Mouse (Mus musculus): Measurements from ENCODE around the gene Nexn. TPM values are rescaled to one million over a fixed set of nuclear protein-coding genes. Genes with fewer than 3 reads are reported as not detected.

The Nexn gene
- polyA plus RNA-seq, 1 experiment from 2014 or later: 1.8 TPM

DNA sequence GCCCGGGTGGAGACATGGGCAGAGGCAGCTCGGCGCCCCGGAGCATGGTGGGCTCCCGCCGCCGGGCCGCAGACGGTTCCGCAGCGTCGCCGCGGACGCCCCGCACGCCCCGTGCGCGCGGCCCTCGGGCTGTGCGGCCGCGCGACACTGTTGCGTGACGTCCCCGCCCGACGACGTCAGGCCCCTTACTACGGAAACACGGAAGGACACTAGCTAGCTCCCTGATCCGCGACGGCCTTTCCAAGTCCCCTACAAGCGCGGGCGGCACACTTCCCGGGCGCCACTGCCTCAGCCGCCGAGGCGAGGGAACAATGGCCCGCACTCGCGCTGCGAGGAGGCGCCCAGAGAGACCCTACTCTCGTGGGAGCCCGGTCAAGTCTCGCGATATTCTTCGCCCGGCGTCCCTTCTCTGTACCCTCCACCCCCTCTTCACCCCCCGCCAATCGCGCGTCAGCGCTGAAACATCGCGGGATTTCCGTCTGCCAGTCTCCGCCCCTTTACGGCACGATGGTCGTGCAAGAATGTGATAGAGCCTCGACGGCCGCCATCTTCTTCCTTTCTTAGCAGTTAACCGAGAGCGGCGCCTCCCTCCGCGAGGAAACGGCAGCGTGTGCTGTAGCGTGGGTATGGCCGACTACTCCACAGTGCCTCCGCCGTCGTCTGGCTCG lies 56.0 kb downstream of the Nexn start, which contains the start of the genes Dnajb4 and Fubp1:
Gene Dnajb4 (minus strand): TSS at position 336 of the 668 bp plus-strand sequence.
Gene Fubp1 (plus strand): TSS at position 456 of the 668 bp plus-strand sequence.
- H3K27me3 ChIP-seq (ENCODE audit: control insufficient read depth, insufficient read depth, low read depth, low read length): no peaks in the 10 kb centered on the region
- WGBS: under 1% methylated on average over 85 of the region's 85 CpGs

GRCm38 (mm10) chr3:152209177-152209966 lies 56.8 kb downstream of the Nexn start:
- Histone ChIP-seq H3K9ac (ENCODE audit: low read depth, low read length) (peak overlapping the region; percentile 93), H3K36me3 (ENCODE audit: control insufficient read depth, insufficient read depth, low read length) (peaks cover 3% of the 10 kb centered on the region; the same call in 1 of the 2 replicates), H3K4me2 (ENCODE audit: low read length) (peak overlapping the region; percentile 61), H3K27me3 (ENCODE audit: control insufficient read depth, insufficient read depth, low read depth, low read length) (no peaks in the 10 kb centered on the region), H3K27ac (ENCODE audit: low read length) (peak overlapping the region; percentile 99), H3K4me1 (ENCODE audit: control insufficient read depth, insufficient read depth, low read length) (peaks cover 22% of the 10 kb centered on the region), H3K9me3 (replicated peaks; ENCODE audit: control insufficient read depth, low read length, poor library complexity, severe bottlenecking) (no peaks in the 10 kb centered on the region), H3K4me3 (ENCODE audit: low read depth, low read length) (peak overlapping the region; percentile 79)
- ATAC-seq: peak; percentile 58
- WGBS: 6% methylated on average over 25 of the region's 25 CpGs

More for the DNA sequence above, 56.0 kb downstream of the Nexn start, which contains the start of the genes Dnajb4 and Fubp1:
- Histone ChIP-seq H3K27ac (ENCODE audit: low read length) (peak within 1 kb of the TSS; percentile 99), H3K4me3 (ENCODE audit: low read depth, low read length) (peak within 1 kb of the TSS; percentile 79), H3K9me3 (replicated peaks; ENCODE audit: control insufficient read depth, low read length, poor library complexity, severe bottlenecking) (no peaks in the 10 kb centered on the region), H3K4me1 (ENCODE audit: control insufficient read depth, insufficient read depth, low read length) (peaks cover 27% of the 10 kb centered on the region), H3K4me2 (ENCODE audit: low read length) (peak within 1 kb of the TSS; percentile 74), H3K36me3 (ENCODE audit: control insufficient read depth, insufficient read depth, low read length) (peaks cover 3% of the 10 kb centered on the region; the same call in 1 of the 2 replicates), H3K9ac (ENCODE audit: low read depth, low read length) (peak within 1 kb of the TSS; percentile 94)
- peak; percentile 97 for ATAC-seq

DNA sequence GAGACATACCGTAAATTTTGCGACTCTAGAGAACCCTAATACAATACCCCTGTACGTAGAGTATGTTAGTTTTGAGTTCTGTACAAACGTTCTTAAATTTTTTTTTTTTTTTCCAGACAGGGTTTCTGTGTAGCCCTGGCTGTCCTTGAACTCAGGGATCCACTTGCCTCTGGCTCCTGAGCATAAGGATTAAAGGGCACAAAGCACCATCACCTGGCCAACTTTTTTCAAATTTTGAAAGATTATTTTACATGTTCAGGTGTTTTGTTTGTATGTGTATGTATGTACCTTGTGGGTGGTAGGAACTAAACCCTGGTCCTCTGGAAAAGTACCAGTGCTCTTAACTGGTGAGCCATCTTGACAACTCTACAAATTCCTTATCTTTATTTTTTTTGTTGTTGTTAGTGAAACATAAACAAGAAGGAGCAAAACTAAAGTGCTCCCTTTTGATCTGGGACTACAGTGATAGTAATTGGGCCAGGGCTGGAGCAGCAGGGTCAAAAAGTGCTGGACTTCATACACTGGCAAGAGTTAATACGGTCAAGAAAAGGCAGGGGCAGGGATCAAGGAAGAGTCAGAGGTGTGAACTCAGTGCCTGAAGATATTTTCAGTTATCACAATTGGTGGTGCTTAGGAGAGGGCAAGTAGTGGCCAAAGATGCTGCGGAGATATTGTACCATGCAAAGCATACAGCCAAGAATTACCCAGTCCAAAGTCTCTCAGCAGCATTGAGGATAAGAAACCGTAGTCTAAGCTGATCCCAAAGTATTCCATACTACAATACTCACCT lies 57.9 kb downstream of the Nexn start:
- Histone ChIP-seq H3K4me2 (ENCODE audit: low read length) (peak overlapping the region; percentile 6; the same call in 1 of the 2 replicates), H3K9me3 (replicated peaks; ENCODE audit: control insufficient read depth, low read length, poor library complexity, severe bottlenecking) (no peaks in the 10 kb centered on the region), H3K4me1 (ENCODE audit: control insufficient read depth, insufficient read depth, low read length) (peaks cover 20% of the 10 kb centered on the region), H3K4me3 (ENCODE audit: low read depth, low read length) (no peak overlapping the region), H3K27me3 (ENCODE audit: control insufficient read depth, insufficient read depth, low read depth, low read length) (no peaks in the 10 kb centered on the region), H3K36me3 (ENCODE audit: control insufficient read depth, insufficient read depth, low read length) (peaks cover 3% of the 10 kb centered on the region; the same call in 1 of the 2 replicates), H3K27ac (ENCODE audit: low read length) (no peak overlapping the region), H3K9ac (ENCODE audit: low read depth, low read length) (no peak overlapping the region)
- 91% methylated on average over 7 of the region's 7 CpGs for WGBS
- no peak for ATAC-seq

DNA sequence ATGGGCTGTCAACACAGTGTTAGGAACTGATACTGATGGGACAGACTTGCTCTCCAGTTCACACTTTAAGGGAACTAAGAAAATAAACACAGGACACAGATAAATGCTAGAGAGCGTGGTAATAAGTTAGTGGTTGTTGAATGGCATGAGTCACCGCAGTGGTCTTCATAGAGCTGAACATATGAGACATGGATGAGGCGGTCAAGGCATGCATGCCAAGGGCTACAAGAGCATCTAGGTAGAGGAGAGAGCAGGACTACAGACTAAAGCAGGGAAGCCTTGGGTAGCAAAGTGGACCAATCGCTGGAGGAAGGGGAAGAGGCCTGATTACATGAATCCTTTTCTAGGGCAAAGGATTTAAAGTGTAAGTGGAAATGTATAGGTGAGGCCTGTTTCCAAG lies 59.0 kb downstream of the Nexn start:
- no peak for ATAC-seq
- whole genome bisulfite sequencing: 96% methylated on average over 4 of the region's 4 CpGs
- H3K27me3 ChIP-seq (ENCODE audit: control insufficient read depth, insufficient read depth, low read depth, low read length): no peaks in the 10 kb centered on the region

GRCm38 (mm10) chr3:152204577-152204976 lies 61.6 kb downstream of the Nexn start:
- peaks cover 3% of the 10 kb centered on the region; the same call in 1 of the 2 replicates for H3K36me3 ChIP-seq (ENCODE audit: control insufficient read depth, insufficient read depth, low read length)
- H3K9ac ChIP-seq (ENCODE audit: low read depth, low read length): no peak overlapping the region
- no peaks in the 10 kb centered on the region for H3K27me3 ChIP-seq (ENCODE audit: control insufficient read depth, insufficient read depth, low read depth, low read length)
- 87% methylated on average over 3 of the region's 3 CpGs for WGBS
- no peak for ATAC-seq
- 0 out of 2 replicates have a peak, but pooled peaks cover 2% of the 10 kb centered on the region for H3K4me1 ChIP-seq (ENCODE audit: control insufficient read depth, insufficient read depth, low read length)
- no peak overlapping the region for H3K4me2 ChIP-seq (ENCODE audit: low read length)
- no peaks in the 10 kb centered on the region for H3K9me3 ChIP-seq (replicated peaks; ENCODE audit: control insufficient read depth, low read length, poor library complexity, severe bottlenecking)
- no peak overlapping the region for H3K4me3 ChIP-seq (ENCODE audit: low read depth, low read length)
- no peak overlapping the region for H3K27ac ChIP-seq (ENCODE audit: low read length)

More for the DNA sequence above, 59.0 kb downstream of the Nexn start:
- H3K9ac ChIP-seq (ENCODE audit: low read depth, low read length): no peak overlapping the region
- H3K27ac ChIP-seq (ENCODE audit: low read length): no peak overlapping the region
- H3K36me3 ChIP-seq (ENCODE audit: control insufficient read depth, insufficient read depth, low read length): peaks cover 3% of the 10 kb centered on the region; the same call in 1 of the 2 replicates
- no peaks in the 10 kb centered on the region for H3K9me3 ChIP-seq (replicated peaks; ENCODE audit: control insufficient read depth, low read length, poor library complexity, severe bottlenecking)
- peaks cover 8% of the 10 kb centered on the region for H3K4me1 ChIP-seq (ENCODE audit: control insufficient read depth, insufficient read depth, low read length)
- H3K4me2 ChIP-seq (ENCODE audit: low read length): no peak overlapping the region
- H3K4me3 ChIP-seq (ENCODE audit: low read depth, low read length): no peak overlapping the region

- peaks cover 3% of the 10 kb centered on the region; the same call in 1 of the 2 replicates for H3K36me3 ChIP-seq (ENCODE audit: control insufficient read depth, insufficient read depth, low read length)
- no peak overlapping the region for H3K27ac ChIP-seq (ENCODE audit: low read length)
- H3K27me3 ChIP-seq (ENCODE audit: control insufficient read depth, insufficient read depth, low read depth, low read length): no peaks in the 10 kb centered on the region
- 0 out of 2 replicates have a peak, but pooled peaks cover 2% of the 10 kb centered on the region for H3K4me1 ChIP-seq (ENCODE audit: control insufficient read depth, insufficient read depth, low read length)
- no peak overlapping the region for H3K9ac ChIP-seq (ENCODE audit: low read depth, low read length)
- no peak for ATAC-seq
- no peak overlapping the region for H3K4me2 ChIP-seq (ENCODE audit: low read length)
- 62% methylated on average over 3 of the region's 3 CpGs for WGBS
- no peak overlapping the region for H3K4me3 ChIP-seq (ENCODE audit: low read depth, low read length)
- H3K9me3 ChIP-seq (replicated peaks; ENCODE audit: control insufficient read depth, low read length, poor library complexity, severe bottlenecking): no peaks in the 10 kb centered on the region
Measured at GRCm38 (mm10) chr3:152203996-152204395, 62.2 kb downstream of the Nexn start.

- Histone ChIP-seq H3K4me1 (ENCODE audit: control insufficient read depth, insufficient read depth, low read length) (0 out of 2 replicates have a peak, but pooled peaks cover 1% of the 10 kb centered on the region), H3K27ac (ENCODE audit: low read length) (no peak overlapping the region), H3K4me3 (ENCODE audit: low read depth, low read length) (no peak overlapping the region), H3K36me3 (ENCODE audit: control insufficient read depth, insufficient read depth, low read length) (peaks cover 3% of the 10 kb centered on the region; the same call in 1 of the 2 replicates), H3K4me2 (ENCODE audit: low read length) (no peak overlapping the region), H3K9me3 (replicated peaks; ENCODE audit: control insufficient read depth, low read length, poor library complexity, severe bottlenecking) (no peaks in the 10 kb centered on the region), H3K9ac (ENCODE audit: low read depth, low read length) (no peak overlapping the region), H3K27me3 (ENCODE audit: control insufficient read depth, insufficient read depth, low read depth, low read length) (no peaks in the 10 kb centered on the region)
- 91% methylated on average over 6 of the region's 6 CpGs for WGBS
- no peak for ATAC-seq
Measured at GRCm38 (mm10) chr3:152203411-152203810, 62.7 kb downstream of the Nexn start.

DNA sequence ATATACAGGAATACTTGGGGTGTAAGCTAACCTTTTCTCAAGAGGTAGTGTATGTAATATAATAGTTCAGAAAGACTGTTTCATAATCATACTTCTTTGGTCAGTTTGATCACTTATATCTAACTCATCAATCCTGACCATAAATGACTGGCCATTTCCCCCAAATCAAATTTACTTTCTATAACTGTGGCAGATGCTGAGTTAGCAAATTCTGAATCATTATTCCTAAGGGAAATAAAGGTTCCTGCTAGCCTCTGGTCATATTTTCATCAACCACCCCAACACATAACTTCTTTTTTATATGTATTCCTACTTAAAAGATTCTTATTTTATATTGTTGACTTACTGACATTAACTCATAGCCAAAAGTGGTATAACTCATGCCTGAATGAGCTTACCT lies 63.2 kb downstream of the Nexn start:
- H3K27me3 ChIP-seq (ENCODE audit: control insufficient read depth, insufficient read depth, low read depth, low read length): no peaks in the 10 kb centered on the region
- no peaks in the 10 kb centered on the region for H3K9me3 ChIP-seq (replicated peaks; ENCODE audit: control insufficient read depth, low read length, poor library complexity, severe bottlenecking)
- no peaks in the 10 kb centered on the region for H3K4me1 ChIP-seq (ENCODE audit: control insufficient read depth, insufficient read depth, low read length)
- H3K36me3 ChIP-seq (ENCODE audit: control insufficient read depth, insufficient read depth, low read length): peaks cover 3% of the 10 kb centered on the region; the same call in 1 of the 2 replicates
- no peak for ATAC-seq
- H3K4me2 ChIP-seq (ENCODE audit: low read length): no peak overlapping the region
- no peak overlapping the region for H3K9ac ChIP-seq (ENCODE audit: low read depth, low read length)
- H3K27ac ChIP-seq (ENCODE audit: low read length): no peak overlapping the region
- H3K4me3 ChIP-seq (ENCODE audit: low read depth, low read length): no peak overlapping the region
